Mouse (Mus musculus) G1E (cell line): ENCODE data around the gene Fhl5.
"Not testable (repeated sequence)": the region's sequence is repeated elsewhere in the genome, so short reads cannot be mapped to it uniquely, and the experiment has no call there.

Experiments used
- CTCF ChIP-seq: IDR thresholded peaks from 2 replicates; pipeline ENCODE4 v1.5.1; 2012; ENCODE audit warnings: low read depth, low read length, inconsistent platforms, mixed read lengths
- GATA1 ChIP-seq: IDR thresholded peaks from 2 replicates; pipeline ENCODE4 v1.6.1; 2012; ENCODE audit warnings: borderline replicate concordance, low read length, inconsistent platforms, mixed read lengths
- POLR2AphosphoS5 ChIP-seq: IDR thresholded peaks from 2 replicates; pipeline ENCODE4 v1.6.1; 2012; ENCODE audit warnings: low read depth, low read length, inconsistent platforms; ENCODE audit not compliant: insufficient replicate concordance
- TAL1 ChIP-seq: conservative IDR thresholded peaks from 2 replicates; pipeline ENCODE4 v1.6.1; 2012; ENCODE audit warnings: low read depth, low read length, inconsistent platforms, mixed read lengths

- TF ChIP-seq CTCF, GATA1, POLR2AphosphoS5, TAL1: not testable (repeated sequence)
Observed at GRCm38 (mm10) chr4:25285002-25285401, 42.3 kb upstream of the Fhl5 start.
